Mouse (Mus musculus) spleen, postnatal 36 days (tissue): ENCODE results near the gene Cops4.

Experiments
- DNase-seq, 2 experiments: peaks; one replicate each; pipeline ENCODE4 v3.0.0; 2022; ENCODE audit warnings: low spot score in 2 of 2, mixed read lengths in 1 of 2

The Cops4 gene

GRCm38 (mm10) chr5:100578863-100579411, 60.8 kb downstream of the Cops4 start:
- peak; percentile 47 to 60 for DNase-seq

- no peak for DNase-seq
Measured at GRCm38 (mm10) chr5:100581622-100582434, 63.7 kb downstream of the Cops4 start.

GRCm38 (mm10) chr5:100582435-100582826, 64.3 kb downstream of the Cops4 start:
- peak; percentile 59 to 76 for DNase-seq

- DNase-seq: no peak
Measured at GRCm38 (mm10) chr5:100583066-100583465, 65.0 kb downstream of the Cops4 start.

GRCm38 (mm10) chr5:100585206-100585644, 67.1 kb downstream of the Cops4 start:
- DNase-seq: peak; percentile 76 to 82

GRCm38 (mm10) chr5:100585657-100586056, 67.5 kb downstream of the Cops4 start:
- DNase-seq: no peak

- no peak for DNase-seq
Measured at GRCm38 (mm10) chr5:100587136-100587535, 69.0 kb downstream of the Cops4 start.

- DNase-seq: no peak
Measured at GRCm38 (mm10) chr5:100587626-100588025, 69.5 kb downstream of the Cops4 start.

- DNase-seq: no peak
Measured at GRCm38 (mm10) chr5:100590505-100590904, 72.4 kb downstream of the Cops4 start.

GRCm38 (mm10) chr5:100594803-100595467, 76.8 kb downstream of the Cops4 start:
- DNase-seq: no peak

GRCm38 (mm10) chr5:100595999-100596398, 77.9 kb downstream of the Cops4 start:
- DNase-seq: no peak
